Mouse (Mus musculus) kidney, adult 2 months (tissue): ENCODE data around the gene Dmd.

ENCODE experiments used
- CTCF ChIP-seq: fragments of 200-500 bp; conservative IDR thresholded peaks from 2 replicates; pipeline ENCODE4 v1.5.1; 2011; ENCODE audit warnings: low read depth, mild to moderate bottlenecking, control low read depth, low read length, moderate library complexity, mixed read lengths; ENCODE audit not compliant: insufficient read depth, insufficient read length
- POLR2A ChIP-seq: fragments of 200-500 bp; IDR thresholded peaks from one replicate; pipeline ENCODE4 v1.6.1; 2011; ENCODE audit warnings: low read depth, low read length, control low read depth

DNA sequence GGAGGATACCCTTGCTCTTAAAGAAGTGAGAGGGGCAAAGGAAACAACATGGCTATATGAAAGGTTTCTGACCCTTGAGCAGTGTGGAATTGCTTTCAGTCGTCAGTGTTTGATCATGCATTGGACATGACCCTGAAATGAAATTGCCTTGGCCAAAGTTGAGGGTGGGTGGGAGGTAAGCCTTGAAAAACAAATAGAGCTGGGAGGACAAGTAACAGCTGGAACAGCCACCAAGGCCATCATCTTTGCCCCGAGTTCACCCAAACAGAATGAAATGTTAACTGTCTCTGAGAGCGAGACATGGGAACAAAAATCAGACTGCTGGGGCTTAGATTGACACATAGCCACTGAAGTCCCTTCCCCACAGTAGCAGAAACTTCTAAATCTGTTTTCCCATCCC, 2100.9 kb downstream of the Dmd start:
- TF ChIP-seq POLR2A = no peak
- no peak for TF ChIP-seq CTCF
